Mouse (Mus musculus): Measurements from ENCODE around the gene Usp46. TPM values are rescaled to one million over a fixed set of nuclear protein-coding genes. Genes with fewer than 3 reads are reported as not detected.
"Not testable (repeated sequence)": the region's sequence is repeated elsewhere in the genome, so short reads cannot be mapped to it uniquely, and the experiment has no call there.

The Usp46 gene
- polyA plus RNA-seq, 1 experiment from 2014 or later: 23.4 TPM

DNA sequence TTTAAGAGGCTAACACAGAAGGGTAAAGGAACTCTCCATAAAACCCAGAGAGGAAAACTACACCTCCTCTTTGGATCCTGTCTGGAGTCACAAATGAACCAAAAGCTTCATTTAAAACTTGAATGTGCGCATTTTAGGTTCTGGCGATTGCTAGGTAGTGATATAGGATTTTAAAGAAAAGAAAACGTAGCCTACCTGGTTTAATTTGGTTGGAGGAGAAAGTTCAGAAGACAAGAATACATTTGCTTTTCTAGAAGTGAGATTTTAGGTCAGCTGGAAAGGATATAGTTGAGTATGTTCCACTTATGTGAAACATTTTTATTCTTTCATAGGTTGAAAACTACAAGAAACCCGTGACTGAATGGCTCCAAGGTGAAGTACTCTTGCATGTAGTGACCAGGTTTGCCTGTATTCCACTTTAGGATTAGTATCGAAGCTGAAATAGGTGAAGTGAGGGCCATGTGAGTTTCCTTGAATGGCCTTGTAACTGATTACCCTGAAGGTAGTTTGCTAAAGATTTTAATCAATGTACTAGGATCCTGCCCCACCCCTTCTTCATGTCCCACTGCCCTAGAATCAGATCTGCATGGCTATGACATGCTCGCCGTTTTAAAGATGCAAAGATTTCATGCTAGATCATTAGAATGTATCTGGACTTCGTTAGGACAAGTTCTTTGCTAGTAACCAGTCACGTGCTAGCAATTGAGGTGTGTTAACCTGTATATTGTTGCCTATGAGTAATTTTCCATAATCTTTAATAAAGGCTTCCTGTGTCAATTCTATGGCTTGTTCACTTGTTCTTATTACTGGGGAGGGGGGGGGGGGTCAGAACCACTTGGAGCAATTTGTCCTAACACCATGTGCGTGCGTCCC lies 25.6 kb upstream of the Usp46 start:
- Histone ChIP-seq H3K27ac (peak overlapping the region; percentile 82), H3K9ac (peak overlapping the region; percentile 92), H3K27me3 (no peaks in the 10 kb centered on the region), H3K9me3 (replicated peaks) (no peaks in the 10 kb centered on the region), H3K4me1 (replicated peaks) (peaks cover 29% of the 10 kb centered on the region), H3K36me3 (peaks cover 14% of the 10 kb centered on the region), H3K4me3 (replicated peaks) (peak overlapping the region; percentile 85), H3K4me2 (peak overlapping the region; percentile 79)
- WGBS (ENCODE audit: insufficient replicate concordance): 12% methylated on average over 11 of the region's 11 CpGs
- DNase-seq (no peak), ATAC-seq (ENCODE audit: low read depth) (no peak)

DNA sequence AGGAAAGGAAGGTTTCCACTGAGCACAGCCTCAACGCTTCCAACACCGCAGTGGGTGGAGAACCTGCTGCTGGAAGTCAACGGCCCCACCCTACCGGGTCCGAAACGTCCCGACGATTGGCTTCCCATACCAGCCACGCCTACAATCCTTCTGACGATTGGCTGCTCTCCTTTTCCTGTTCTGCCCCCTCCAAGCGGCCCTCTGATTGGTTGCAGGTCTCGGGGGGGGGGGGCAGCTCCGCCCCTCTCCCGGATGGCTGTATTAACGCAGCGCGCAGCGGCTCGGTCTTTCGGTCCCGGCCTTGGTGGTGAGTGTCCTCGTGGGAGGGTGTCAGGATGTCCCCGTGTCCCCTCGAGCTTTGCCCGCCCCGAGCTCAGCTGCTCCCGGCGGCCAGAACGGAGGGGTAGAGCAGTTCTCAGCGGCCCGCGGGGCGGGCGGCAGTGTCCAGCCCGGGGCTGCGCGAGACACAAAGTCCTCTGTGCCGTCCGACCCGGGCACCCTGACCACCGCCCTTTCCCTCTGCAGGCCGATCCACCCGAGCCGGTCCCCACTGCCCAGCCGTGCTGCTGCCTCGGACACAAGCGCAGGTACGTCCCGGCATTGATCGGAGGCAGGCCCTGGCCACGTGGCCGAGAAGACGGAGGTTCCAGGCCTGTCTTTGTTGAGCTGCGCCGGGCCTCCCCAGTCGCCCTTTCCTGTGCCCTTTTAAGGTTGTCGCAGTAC lies 24.8 kb upstream of the Usp46 start:
- Histone ChIP-seq H3K9ac (peak overlapping the region; percentile 92), H3K27ac (peak overlapping the region; percentile 82), H3K4me3 (replicated peaks) (peak overlapping the region; percentile 85), H3K4me2 (peak overlapping the region; percentile 79), H3K9me3 (replicated peaks) (no peaks in the 10 kb centered on the region), H3K27me3 (no peaks in the 10 kb centered on the region), H3K36me3 (peaks cover 14% of the 10 kb centered on the region), H3K4me1 (replicated peaks) (peaks cover 29% of the 10 kb centered on the region)
- peak; percentile 98 for ATAC-seq (ENCODE audit: low read depth)
- peak; percentile 92 for DNase-seq
- WGBS (ENCODE audit: insufficient replicate concordance): under 1% methylated on average over 57 of the region's 57 CpGs

DNA sequence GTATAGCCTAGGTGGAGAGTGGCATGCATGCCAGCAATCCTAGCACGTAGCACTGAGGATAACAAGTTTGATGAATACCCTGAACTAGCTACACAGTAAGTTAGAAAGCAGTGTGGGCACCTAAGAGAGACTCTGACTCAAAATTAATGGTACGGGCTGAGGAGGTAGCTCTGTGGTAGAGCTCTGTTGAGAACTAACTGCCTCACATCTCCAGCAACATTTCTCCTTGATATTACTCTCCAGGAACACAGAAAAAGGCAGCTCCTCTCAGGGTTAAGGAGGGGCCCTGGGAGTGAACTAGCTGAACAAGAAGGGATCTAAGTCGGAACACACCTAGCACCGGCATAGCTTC lies 24.2 kb upstream of the Usp46 start:
- no peaks in the 10 kb centered on the region for H3K9me3 ChIP-seq (replicated peaks)
- H3K4me2 ChIP-seq: peak overlapping the region; percentile 79
- peak overlapping the region; percentile 56 for H3K9ac ChIP-seq
- 40% methylated on average over 4 of the region's 4 CpGs for WGBS (ENCODE audit: insufficient replicate concordance)
- peak overlapping the region; percentile 85 for H3K4me3 ChIP-seq (replicated peaks)
- DNase-seq (no peak), ATAC-seq (ENCODE audit: low read depth) (peak; percentile 16)
- no peaks in the 10 kb centered on the region for H3K27me3 ChIP-seq
- peak overlapping the region; percentile 51 for H3K27ac ChIP-seq
- peaks cover 29% of the 10 kb centered on the region for H3K4me1 ChIP-seq (replicated peaks)
- peaks cover 14% of the 10 kb centered on the region for H3K36me3 ChIP-seq

DNA sequence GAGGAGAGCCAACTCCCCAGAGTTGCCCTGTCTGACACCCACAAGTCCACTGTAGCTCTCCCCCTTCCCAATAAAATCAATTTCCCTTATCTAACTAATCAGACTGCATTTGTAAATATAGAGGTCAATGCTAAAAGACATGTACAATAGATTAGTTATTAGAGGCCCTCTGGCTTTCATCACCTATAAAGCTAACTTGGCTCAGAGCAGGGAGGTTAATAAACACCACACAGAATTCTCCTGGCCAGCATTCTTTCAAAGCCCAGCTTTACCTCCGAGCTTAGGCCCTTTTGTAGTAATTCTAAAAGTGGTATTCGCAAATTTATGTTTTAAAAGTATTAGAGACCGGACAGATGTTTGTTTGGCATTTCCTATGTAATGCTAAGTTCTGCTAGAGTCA lies 21.4 kb upstream of the Usp46 start:
- no peak for ATAC-seq (ENCODE audit: low read depth)
- Histone ChIP-seq H3K9me3 (replicated peaks) (no peaks in the 10 kb centered on the region), H3K4me1 (replicated peaks) (peaks cover 19% of the 10 kb centered on the region), H3K27me3 (no peaks in the 10 kb centered on the region), H3K9ac (no peak overlapping the region), H3K4me2 (no peak overlapping the region), H3K27ac (no peak overlapping the region), H3K36me3 (peaks cover 4% of the 10 kb centered on the region; the same call in 1 of the 2 replicates), H3K4me3 (replicated peaks) (no peak overlapping the region)
- DNase-seq: no peak
- 67% methylated on average over 3 of the region's 3 CpGs for WGBS (ENCODE audit: insufficient replicate concordance)

DNA sequence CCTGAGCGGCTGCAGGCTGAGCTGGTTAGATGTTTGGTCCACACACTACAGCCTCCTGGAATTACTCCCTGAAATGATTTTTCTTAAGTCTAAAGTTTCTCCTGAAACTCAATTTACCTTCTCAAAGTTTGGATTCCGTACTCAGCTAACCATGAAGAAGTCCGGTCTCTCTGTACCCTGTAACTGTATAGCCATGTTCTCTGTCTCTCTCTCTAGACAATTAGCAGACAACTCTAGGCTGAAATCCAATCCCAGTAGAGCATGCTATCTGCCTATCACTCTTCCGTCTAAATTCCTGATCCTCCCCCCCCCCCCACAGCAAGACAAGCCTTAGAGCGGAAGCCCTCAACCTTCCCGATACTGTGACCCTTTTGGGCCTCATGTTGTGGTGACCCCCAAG lies 13.5 kb upstream of the Usp46 start:
- Histone ChIP-seq H3K36me3 (no peaks in the 10 kb centered on the region), H3K4me1 (replicated peaks) (peaks cover 5% of the 10 kb centered on the region; the same call in 1 of the 2 replicates), H3K27me3 (peaks cover 9% of the 10 kb centered on the region), H3K4me2 (no peak overlapping the region), H3K4me3 (replicated peaks) (no peak overlapping the region), H3K27ac (no peak overlapping the region), H3K9ac (no peak overlapping the region), H3K9me3 (replicated peaks) (no peaks in the 10 kb centered on the region)
- ATAC-seq (ENCODE audit: low read depth): no peak
- DNase-seq: no peak
- WGBS (ENCODE audit: insufficient replicate concordance): 74% methylated on average over 6 of the region's 6 CpGs

DNA sequence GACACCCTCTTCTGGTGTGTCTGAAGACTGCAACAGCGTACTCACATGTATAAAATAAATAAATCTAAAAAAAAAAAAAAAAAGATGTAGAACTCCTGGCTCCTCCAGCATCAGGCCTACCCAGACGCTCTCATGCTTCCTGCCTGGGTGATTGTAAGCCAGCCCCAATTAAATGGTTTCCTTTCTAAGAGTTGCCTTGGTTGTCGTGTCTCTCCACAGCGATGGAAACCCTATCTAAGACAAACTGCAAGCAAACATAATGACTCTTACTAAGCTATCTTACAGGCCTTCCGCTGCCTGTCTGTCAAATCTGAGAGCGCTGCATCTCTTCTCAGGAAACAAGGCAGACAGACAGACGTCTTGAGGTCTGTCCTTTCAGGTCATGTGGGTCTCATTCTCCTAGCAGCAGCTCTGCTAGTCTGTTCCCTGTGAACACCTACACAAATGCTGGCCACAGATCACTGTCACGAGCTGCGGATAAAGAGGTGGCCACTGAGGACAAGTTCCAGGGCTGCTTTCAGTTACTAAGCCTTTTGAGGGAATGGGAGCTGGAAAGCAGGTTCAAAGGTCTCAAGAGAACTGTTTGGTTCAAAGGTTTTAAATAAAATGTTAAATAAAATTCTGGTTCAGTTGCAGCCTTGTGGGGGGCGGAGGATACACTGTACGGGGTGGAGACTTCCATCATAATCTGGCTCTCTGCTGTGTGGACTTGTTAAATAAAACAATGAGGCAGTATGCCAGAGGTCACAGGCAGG lies 10.8 kb upstream of the Usp46 start:
- no peak overlapping the region for H3K4me3 ChIP-seq (replicated peaks)
- H3K27ac ChIP-seq: peak overlapping the region; percentile 13; the same call in 1 of the 2 replicates
- peaks cover 5% of the 10 kb centered on the region; the same call in 1 of the 2 replicates for H3K4me1 ChIP-seq (replicated peaks)
- WGBS (ENCODE audit: insufficient replicate concordance): 44% methylated on average over 11 of the region's 11 CpGs
- ATAC-seq (ENCODE audit: low read depth) (peak; percentile 58; the same call in 1 of the 2 replicates), DNase-seq (no peak)
- H3K9ac ChIP-seq: no peak overlapping the region
- H3K36me3 ChIP-seq: no peaks in the 10 kb centered on the region
- no peak overlapping the region for H3K4me2 ChIP-seq
- H3K9me3 ChIP-seq (replicated peaks): no peaks in the 10 kb centered on the region
- peaks cover 21% of the 10 kb centered on the region for H3K27me3 ChIP-seq

DNA sequence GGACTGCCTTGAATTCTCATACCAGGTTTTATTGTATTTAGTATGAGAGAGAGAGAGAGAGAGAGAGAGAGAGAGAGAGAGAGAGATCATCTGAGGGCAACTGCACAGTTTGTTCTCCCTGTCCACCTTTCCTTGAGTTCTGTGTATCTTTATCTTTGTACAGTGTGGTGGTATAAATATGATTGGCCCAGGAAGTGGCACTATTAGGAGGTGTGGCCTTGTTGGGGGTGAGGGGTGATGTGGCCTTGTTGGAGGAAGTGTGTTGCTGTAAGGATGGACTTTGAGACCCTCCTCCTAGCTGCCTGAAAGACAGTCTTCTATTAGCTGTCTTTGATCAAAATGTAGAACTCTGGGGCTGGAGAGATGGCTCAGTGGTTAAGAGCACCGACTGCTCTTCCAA lies 10.2 kb upstream of the Usp46 start:
- DNase-seq (no peak), ATAC-seq (ENCODE audit: low read depth) (no peak)
- Histone ChIP-seq H3K36me3 (no peaks in the 10 kb centered on the region), H3K4me2 (no peak overlapping the region), H3K4me3 (replicated peaks) (no peak overlapping the region), H3K9ac (no peak overlapping the region), H3K4me1 (replicated peaks) (peaks cover 5% of the 10 kb centered on the region; the same call in 1 of the 2 replicates), H3K27me3 (peaks cover 21% of the 10 kb centered on the region), H3K9me3 (replicated peaks) (no peaks in the 10 kb centered on the region), H3K27ac (no peak overlapping the region)
- WGBS (ENCODE audit: insufficient replicate concordance): 56% methylated on average over 1 of the region's 1 CpGs

DNA sequence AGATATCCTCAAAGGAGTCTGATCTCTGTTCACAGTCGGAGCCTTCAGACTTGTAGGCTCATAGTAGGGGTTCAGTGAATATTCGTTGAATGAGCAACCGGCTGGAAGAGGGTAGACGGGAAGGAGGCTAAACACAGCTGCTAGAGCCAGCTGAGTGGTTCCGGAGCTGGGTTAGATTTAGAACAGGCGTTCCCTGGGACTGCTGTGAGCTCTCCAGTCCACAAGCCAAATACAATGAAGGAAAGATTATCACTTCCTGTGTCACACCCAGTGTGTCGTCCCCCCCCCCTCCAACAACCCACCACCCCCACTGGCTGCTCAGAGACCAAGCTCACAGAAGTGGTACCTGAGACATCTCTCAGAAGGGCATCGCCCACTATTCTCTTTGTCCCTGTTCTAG lies 9.7 kb upstream of the Usp46 start:
- Histone ChIP-seq H3K27me3 (peaks cover 21% of the 10 kb centered on the region), H3K4me2 (no peak overlapping the region), H3K36me3 (no peaks in the 10 kb centered on the region), H3K4me3 (replicated peaks) (no peak overlapping the region), H3K9ac (no peak overlapping the region), H3K27ac (no peak overlapping the region), H3K9me3 (replicated peaks) (no peaks in the 10 kb centered on the region), H3K4me1 (replicated peaks) (peaks cover 5% of the 10 kb centered on the region; the same call in 1 of the 2 replicates)
- 28% methylated on average over 8 of the region's 8 CpGs for WGBS (ENCODE audit: insufficient replicate concordance)
- DNase-seq (no peak), ATAC-seq (ENCODE audit: low read depth) (no peak)

DNA sequence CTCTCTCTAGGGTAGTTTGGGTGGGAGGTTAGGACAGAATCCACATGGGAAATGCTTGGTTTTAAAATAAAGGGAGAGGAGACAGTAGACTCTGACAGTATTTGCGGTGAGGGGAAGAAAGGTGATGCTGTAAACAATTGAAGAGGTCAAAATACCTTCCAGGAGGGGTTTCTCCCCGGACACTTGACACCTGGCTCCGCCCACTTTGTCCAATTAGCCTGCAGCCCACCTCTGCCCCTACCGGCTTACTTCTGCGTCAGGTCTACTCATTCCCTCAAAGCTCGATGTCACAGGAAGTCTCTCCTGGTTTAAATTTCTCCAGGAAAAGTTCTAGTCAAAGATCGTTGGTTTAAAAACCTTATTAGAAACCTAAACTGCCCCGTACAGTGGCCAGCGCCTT lies 8.5 kb upstream of the Usp46 start:
- WGBS (ENCODE audit: insufficient replicate concordance): 15% methylated on average over 9 of the region's 9 CpGs
- Histone ChIP-seq H3K9me3 (replicated peaks) (no peaks in the 10 kb centered on the region), H3K4me3 (replicated peaks) (no peak overlapping the region), H3K27ac (no peak overlapping the region), H3K36me3 (no peaks in the 10 kb centered on the region), H3K9ac (no peak overlapping the region), H3K4me1 (replicated peaks) (peaks cover 5% of the 10 kb centered on the region; the same call in 1 of the 2 replicates), H3K27me3 (peaks cover 21% of the 10 kb centered on the region), H3K4me2 (0 out of 2 replicates have a peak overlapping the region, but pooled peaks have one; percentile 10)
- DNase-seq (no peak), ATAC-seq (ENCODE audit: low read depth) (no peak)

DNA sequence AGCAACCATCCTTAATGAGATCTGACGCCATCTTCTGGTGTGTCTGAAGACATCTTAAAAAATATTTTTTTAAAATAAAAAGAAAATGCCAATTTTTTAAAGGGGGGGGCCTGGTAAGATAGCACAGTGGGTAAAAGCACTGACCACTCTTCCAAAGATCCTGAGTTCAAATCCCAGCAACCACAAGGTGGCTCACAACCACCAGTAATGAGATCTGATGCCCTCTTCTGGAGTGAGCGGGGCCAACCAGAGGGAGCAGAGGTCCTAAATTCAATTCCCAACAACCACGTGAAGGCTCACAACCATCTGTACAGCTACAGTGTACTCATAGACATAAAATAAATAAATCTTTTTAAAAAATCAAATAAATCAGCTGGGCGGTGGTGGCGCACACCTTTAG lies 2.3 kb upstream of the Usp46 start:
- WGBS (ENCODE audit: insufficient replicate concordance): 74% methylated on average over 5 of the region's 5 CpGs

More for the DNA sequence above, 2.3 kb upstream of the Usp46 start:
- not testable (repeated sequence) for H3K4me3 ChIP-seq (replicated peaks); ATAC-seq (ENCODE audit: low read depth); H3K9me3 ChIP-seq (replicated peaks); DNase-seq; H3K27ac ChIP-seq; H3K4me2 ChIP-seq; H3K27me3 ChIP-seq; H3K36me3 ChIP-seq; H3K9ac ChIP-seq
- H3K4me1 ChIP-seq (replicated peaks): peaks cover 38% of the 10 kb centered on the region

All from liver, embryonic 13.5 days (tissue).